Mouse (Mus musculus) left cerebral cortex, postnatal 10 days (tissue): ENCODE measurements around the gene Upp2. TPM values are rescaled to one million over a fixed set of nuclear protein-coding genes. Genes with fewer than 3 reads are reported as not detected.

Source experiments
- DNase-seq, 2 experiments: peaks; one replicate each; pipeline ENCODE4 v3.0.0; 2021 to 2022; ENCODE audit warnings: low spot score in 2 of 2, mixed read lengths in 1 of 2; ENCODE audit errors: extremely low spot score in 1 of 2
- intact Hi-C: fragments of 180-260 bp; cut with DNase I; formaldehyde crosslinking; loops from one replicate; pipeline ENCODE4 v1.15.1; 2025
- total RNA-seq, 2 experiments: library from RNA; stranded (reverse); gene quantifications; 2 replicates each; pipeline ENCODE4 v1.2.3; 2021

Upp2 gene
- total RNA-seq, 2 experiments from 2014 or later = 16.6 TPM

DNA sequence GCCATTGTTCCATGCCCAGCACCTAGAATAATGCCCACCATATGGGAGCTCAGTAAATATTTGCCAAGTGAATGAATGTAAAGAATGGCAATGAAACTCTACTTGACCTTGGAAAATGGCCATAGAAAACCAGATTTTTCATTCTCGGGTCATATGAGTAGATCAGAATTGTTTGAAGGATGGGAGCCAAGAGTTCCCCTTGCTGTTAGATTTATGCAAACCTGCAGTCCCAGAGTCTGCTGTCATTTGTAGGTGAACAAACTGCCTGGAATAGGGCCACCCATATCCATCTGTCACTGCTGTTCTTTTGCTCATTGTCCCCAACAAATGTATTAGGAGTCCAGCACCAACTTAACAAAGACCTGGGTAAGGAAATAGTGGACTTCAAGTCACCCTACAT lies 216.4 kb downstream of the Upp2 start:
- DNase-seq = no peak
- intact Hi-C loops = no loop called here

DNA sequence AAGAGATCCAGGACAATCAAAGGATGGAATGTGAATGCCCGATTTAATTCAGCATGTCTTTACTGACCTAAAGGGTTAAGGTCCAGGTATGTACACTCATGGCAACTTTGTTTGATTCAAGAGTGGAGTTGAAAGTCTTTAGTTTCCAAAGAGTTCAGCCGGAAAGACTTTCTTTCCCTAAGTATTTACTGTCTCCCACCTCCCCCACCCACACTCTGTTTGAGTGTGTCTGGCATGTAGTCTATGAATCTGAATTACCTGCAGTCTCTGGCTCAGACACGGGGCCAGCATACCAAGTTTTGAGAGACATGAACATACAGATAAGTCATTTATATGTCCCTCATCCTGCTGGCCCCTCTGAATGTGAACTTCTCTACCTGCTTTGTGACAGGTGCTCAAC lies 219.1 kb downstream of the Upp2 start:
- no peak for DNase-seq
- intact Hi-C loops = no loop called here

GRCm38 (mm10) chr2:58786681-58787080 lies 219.6 kb downstream of the Upp2 start:
- peak in 1 of 2 experiments; percentile 53 for DNase-seq

GRCm38 (mm10) chr2:58787360-58787759 lies 220.3 kb downstream of the Upp2 start:
- intact Hi-C loops = no loop called here
- no peak for DNase-seq

More at GRCm38 (mm10) chr2:58786681-58787080, 219.6 kb downstream of the Upp2 start:
- intact Hi-C loops = no loop called here

DNA sequence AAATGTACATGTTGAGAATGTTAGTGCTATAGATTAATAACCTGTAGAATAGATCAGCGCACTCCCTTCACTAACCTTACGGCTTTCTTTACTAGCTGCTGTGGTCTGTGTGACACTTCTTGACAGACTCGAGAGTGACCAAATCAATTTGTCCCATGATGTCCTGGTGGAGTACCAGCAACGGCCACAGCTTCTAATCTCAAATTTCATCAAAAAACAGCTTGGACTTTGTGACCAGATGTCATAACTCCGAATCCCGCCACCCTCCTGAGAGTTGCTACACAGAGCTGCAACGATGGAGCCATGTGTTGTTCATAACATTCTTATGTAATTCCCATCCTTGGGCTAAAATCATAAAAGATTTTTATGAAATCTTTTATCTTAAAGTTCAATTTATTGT lies 222.8 kb downstream of the Upp2 start:
- intact Hi-C loops = no loop called here
- DNase-seq = no peak

DNA sequence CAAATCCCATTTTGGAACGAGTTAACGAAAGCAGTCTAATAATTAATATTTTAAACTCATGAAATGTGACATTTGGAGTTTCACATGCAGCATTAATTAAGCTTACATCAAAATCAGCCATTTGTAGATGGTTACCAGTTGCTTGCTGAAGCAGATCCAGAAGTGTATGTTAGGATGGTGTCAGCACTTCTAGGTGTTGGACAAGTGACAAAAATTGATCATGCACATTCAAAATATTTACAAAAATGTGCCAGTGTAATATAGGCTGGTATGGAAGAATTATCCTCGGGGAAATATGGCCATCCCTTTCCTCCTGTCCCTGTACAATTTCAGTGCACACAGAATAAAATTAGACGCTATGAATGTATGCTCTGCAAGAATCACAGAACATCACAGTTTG lies 223.3 kb downstream of the Upp2 start:
- intact Hi-C loops = no loop called here
- no peak for DNase-seq

DNA sequence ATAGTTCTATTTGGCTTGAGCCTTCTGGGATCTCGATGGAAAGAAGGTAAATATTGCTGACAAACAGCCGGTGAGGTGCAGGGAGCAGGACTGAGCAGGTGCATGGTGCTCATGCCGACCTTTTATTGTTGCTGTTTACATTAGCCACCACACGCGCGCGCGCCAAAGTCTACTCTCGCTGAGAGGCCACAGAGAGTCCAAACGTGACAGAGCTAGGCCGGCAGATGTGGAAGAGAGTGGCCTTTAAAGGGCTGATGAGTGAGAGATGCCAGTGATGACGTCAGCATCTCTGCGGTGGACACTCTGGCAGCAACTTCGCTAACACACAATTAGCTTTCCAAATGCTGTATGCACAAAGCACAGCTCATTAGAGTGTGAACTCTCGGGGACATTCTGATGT lies 227.4 kb downstream of the Upp2 start:
- intact Hi-C loops = no loop called here
- no peak for DNase-seq

- intact Hi-C loops = no loop called here
- no peak for DNase-seq
Observed at GRCm38 (mm10) chr2:58795432-58795831, 228.3 kb downstream of the Upp2 start.

- no peak for DNase-seq
- intact Hi-C loops = no loop called here
Observed at GRCm38 (mm10) chr2:58797506-58797905, 230.4 kb downstream of the Upp2 start.

DNA sequence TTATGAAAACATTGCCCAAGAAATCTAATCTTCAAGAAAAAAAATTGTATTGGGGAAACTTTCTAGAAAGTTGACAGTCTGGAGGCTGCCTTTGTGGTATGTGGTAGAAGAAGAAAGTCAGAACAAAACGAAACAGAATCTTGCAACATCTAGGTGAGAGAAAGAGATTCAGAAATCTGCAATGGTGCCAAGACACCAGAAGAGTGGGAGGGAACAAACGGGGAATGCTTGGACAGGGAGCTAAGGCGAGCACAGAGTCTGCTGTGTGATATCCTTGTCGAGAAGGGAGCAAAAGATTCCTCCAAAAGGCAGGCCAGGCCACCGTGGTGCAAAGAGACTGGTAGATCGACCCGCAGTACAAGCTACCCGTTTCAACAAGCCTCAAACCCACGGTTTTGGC lies 232.0 kb downstream of the Upp2 start:
- no peak for DNase-seq
- intact Hi-C loops = no loop called here

DNA sequence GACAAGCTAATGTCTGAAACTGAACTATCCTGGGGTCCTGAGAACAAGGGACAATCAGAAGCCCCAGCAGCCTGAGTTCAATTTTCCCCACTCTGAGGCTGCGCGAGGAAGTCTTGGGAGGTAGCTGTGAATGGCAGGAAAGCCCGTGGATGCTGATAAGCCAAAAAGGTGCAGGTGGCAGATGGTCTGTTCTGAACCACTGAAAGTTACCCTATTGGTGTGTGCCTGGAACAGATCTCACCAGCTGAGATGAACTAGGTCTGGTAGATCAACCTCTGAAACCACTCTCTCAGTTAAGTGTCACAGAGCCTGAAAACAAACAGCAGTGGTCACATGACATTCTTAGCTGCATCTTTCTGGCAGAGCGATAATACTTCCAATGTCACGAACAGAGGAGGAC lies 232.5 kb downstream of the Upp2 start:
- intact Hi-C loops = no loop called here
- no peak for DNase-seq

GRCm38 (mm10) chr2:58812941-58813340 lies 245.8 kb downstream of the Upp2 start:
- intact Hi-C loops = no loop called here
- no peak for DNase-seq

DNA sequence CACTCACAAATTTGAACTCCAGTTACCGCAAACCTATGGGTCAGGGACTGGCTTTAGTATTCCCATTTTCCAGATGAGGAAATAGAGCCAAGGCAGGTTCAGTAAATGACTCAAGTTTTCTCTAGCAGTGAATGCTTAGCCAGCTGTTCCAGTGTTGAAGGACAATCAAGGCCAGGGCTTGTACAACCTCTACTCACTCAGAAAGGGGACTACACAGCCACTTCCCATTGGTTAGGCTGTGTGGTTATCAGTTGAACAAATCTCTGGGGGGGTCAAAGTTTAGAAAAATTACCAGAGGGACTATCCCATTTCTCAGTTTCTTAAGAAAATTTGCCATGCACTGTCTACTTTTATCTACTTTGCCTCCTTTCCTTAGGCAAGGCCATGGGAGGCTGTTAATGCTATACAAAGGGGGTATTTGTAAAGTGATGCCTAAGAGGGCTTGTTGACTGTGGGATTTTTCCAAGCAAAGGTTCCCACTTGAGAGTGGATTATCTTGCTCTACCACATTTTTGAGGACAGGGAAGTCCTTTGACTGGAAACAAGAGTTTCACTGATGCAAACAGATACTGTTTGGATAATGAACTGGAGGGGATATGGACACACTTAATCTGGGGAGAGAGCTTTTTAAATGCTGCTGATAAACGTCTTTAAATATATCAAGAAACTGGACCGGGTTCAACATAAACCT lies 262.0 kb downstream of the Upp2 start:
- DNase-seq = no peak
- intact Hi-C loops = no loop called here

- intact Hi-C loops = loop anchor here (10.0 kb wide), 2 partner anchors 415 to 605 kb away; no protein-coding TSS in a partner anchor
- DNase-seq = peak in 1 of 2 experiments; percentile 6
Observed at GRCm38 (mm10) chr2:58829981-58830742, 263.1 kb downstream of the Upp2 start.

- DNase-seq = no peak
- intact Hi-C loops = loop anchor here (10.0 kb wide), 2 partner anchors 412 to 602 kb away; no protein-coding TSS in a partner anchor
Observed at GRCm38 (mm10) chr2:58832253-58832980, 265.3 kb downstream of the Upp2 start.

GRCm38 (mm10) chr2:58841021-58841420 lies 273.9 kb downstream of the Upp2 start:
- no peak for DNase-seq
- intact Hi-C loops = no loop called here

GRCm38 (mm10) chr2:58842443-58842842 lies 275.3 kb downstream of the Upp2 start:
- no peak for DNase-seq
- intact Hi-C loops = no loop called here
